Mouse (Mus musculus) kidney, postnatal 14 days (tissue): Measurements from ENCODE around the gene Ranbp3l.
A peak's percentile ranks its signal among the peaks of the same experiment; 100 is the strongest.

Source experiments
- DNase-seq: peaks from one replicate; pipeline ENCODE4 v3.0.0; 2022; ENCODE audit warnings: mixed read lengths

Gene Ranbp3l

GRCm38 (mm10) chr15:9071556-9072544 lies 104.1 kb downstream of the Ranbp3l start:
- DNase-seq: peak; percentile 60

GRCm38 (mm10) chr15:9072630-9073029 lies 104.9 kb downstream of the Ranbp3l start:
- DNase-seq: peak; percentile 15

GRCm38 (mm10) chr15:9073067-9073608 lies 105.4 kb downstream of the Ranbp3l start:
- no peak for DNase-seq

GRCm38 (mm10) chr15:9073684-9074083 lies 105.9 kb downstream of the Ranbp3l start:
- DNase-seq: no peak

GRCm38 (mm10) chr15:9074139-9074538 lies 106.4 kb downstream of the Ranbp3l start:
- DNase-seq: no peak

GRCm38 (mm10) chr15:9074671-9075070 lies 106.9 kb downstream of the Ranbp3l start:
- DNase-seq: peak; percentile 48

- no peak for DNase-seq
Measured at GRCm38 (mm10) chr15:9075608-9076200, 108.0 kb downstream of the Ranbp3l start.

GRCm38 (mm10) chr15:9078481-9079300 lies 110.9 kb downstream of the Ranbp3l start:
- no peak for DNase-seq

GRCm38 (mm10) chr15:9079626-9080025 lies 111.9 kb downstream of the Ranbp3l start:
- DNase-seq: no peak

- no peak for DNase-seq
Measured at GRCm38 (mm10) chr15:9080206-9080605, 112.5 kb downstream of the Ranbp3l start.

GRCm38 (mm10) chr15:9081294-9081693 lies 113.5 kb downstream of the Ranbp3l start:
- no peak for DNase-seq

- DNase-seq: peak; percentile 36
Measured at GRCm38 (mm10) chr15:9082753-9083152, 115.0 kb downstream of the Ranbp3l start.

- no peak for DNase-seq
Measured at GRCm38 (mm10) chr15:9086813-9087212, 119.1 kb downstream of the Ranbp3l start.

- DNase-seq: no peak
Measured at GRCm38 (mm10) chr15:9087421-9087820, 119.7 kb downstream of the Ranbp3l start.

- no peak for DNase-seq
Measured at GRCm38 (mm10) chr15:9087895-9088682, 120.3 kb downstream of the Ranbp3l start.

- DNase-seq: no peak
Measured at GRCm38 (mm10) chr15:9088683-9089072, 120.9 kb downstream of the Ranbp3l start.

GRCm38 (mm10) chr15:9089136-9089720 lies 121.5 kb downstream of the Ranbp3l start:
- no peak for DNase-seq

GRCm38 (mm10) chr15:9090662-9091061 lies 122.9 kb downstream of the Ranbp3l start:
- DNase-seq: no peak

GRCm38 (mm10) chr15:9093598-9094365 lies 126.0 kb downstream of the Ranbp3l start:
- DNase-seq: no peak

- no peak for DNase-seq
Measured at GRCm38 (mm10) chr15:9094366-9094750, 126.6 kb downstream of the Ranbp3l start.

- no peak for DNase-seq
Measured at GRCm38 (mm10) chr15:9096865-9097264, 129.1 kb downstream of the Ranbp3l start.
